Mouse (Mus musculus) lung, embryonic 16.5 days (tissue): ENCODE data around the gene Stum. TPM values are rescaled to one million over a fixed set of nuclear protein-coding genes. Genes with fewer than 3 reads are reported as not detected.

Experiments
- ATAC-seq: fragments of 200-750 bp; cut with Nextera tagmentation; 2 replicates; pipeline ENCODE4 v1.8.0; 2017; ENCODE audit warnings: low read depth, mild to moderate bottlenecking, moderate library complexity
- H3K27ac ChIP-seq: fragments of 300-500 bp; sonication (generic); 2 replicates; pipeline ENCODE4 v1.5.1; 2014; ENCODE audit warnings: mild to moderate bottlenecking, control low read depth, low read length
- H3K27me3 ChIP-seq: fragments of 300-500 bp; sonication (generic); 2 replicates; pipeline ENCODE4 v1.6.1; 2014; ENCODE audit warnings: low read depth, low read length, mixed read lengths; ENCODE audit not compliant: control insufficient read depth, insufficient read depth
- H3K36me3 ChIP-seq: fragments of 300-500 bp; sonication (generic); 2 replicates; pipeline ENCODE4 v1.6.1; 2014; ENCODE audit warnings: low read length; ENCODE audit not compliant: control insufficient read depth, insufficient read depth
- H3K4me1 ChIP-seq: fragments of 300-500 bp; sonication (generic); replicated peaks from 2 replicates; pipeline ENCODE4 v1.6.1; 2014; ENCODE audit warnings: low read length, mixed read lengths; ENCODE audit not compliant: control insufficient read depth, insufficient read depth
- H3K4me2 ChIP-seq: fragments of 300-500 bp; sonication (generic); 2 replicates; pipeline ENCODE4 v1.6.1; 2014; ENCODE audit warnings: low read depth, low read length, control low read depth
- H3K4me3 ChIP-seq: fragments of 300-500 bp; sonication (generic); 2 replicates; pipeline ENCODE4 v1.5.1; 2014; ENCODE audit warnings: mild to moderate bottlenecking, low read length, control low read depth
- H3K9ac ChIP-seq: fragments of 300-500 bp; sonication (generic); 2 replicates; pipeline ENCODE4 v1.6.1; 2014; ENCODE audit warnings: low read length, control low read depth
- H3K9me3 ChIP-seq: fragments of 300-500 bp; sonication (generic); 2 replicates; pipeline ENCODE4 v1.6.1; 2016; ENCODE audit warnings: low read length; ENCODE audit not compliant: control insufficient read depth
- WGBS: fragments of 180-500 bp; shearing (Covaris S2); extraction: QIAGEN DNeasy Blood & Tissue Kit; methylation state at CpG from one replicate; pipeline ENCODE4 v1.1.7; 2014; 5-methylcytosine and 5-hydroxymethylcytosine counted together
- polyA plus RNA-seq: library from polyadenylated mRNA; unstranded; fragments of >200 nt; fragmentation: Nextera tagmentation; extraction: Ambion mirVana; gene quantifications from 2 replicates; pipeline ENCODE4 v1.2.1, GENCODE M21; 2015

Stum gene
- polyA plus RNA-seq, 1 experiment from 2014 or later: 0.08 TPM

DNA sequence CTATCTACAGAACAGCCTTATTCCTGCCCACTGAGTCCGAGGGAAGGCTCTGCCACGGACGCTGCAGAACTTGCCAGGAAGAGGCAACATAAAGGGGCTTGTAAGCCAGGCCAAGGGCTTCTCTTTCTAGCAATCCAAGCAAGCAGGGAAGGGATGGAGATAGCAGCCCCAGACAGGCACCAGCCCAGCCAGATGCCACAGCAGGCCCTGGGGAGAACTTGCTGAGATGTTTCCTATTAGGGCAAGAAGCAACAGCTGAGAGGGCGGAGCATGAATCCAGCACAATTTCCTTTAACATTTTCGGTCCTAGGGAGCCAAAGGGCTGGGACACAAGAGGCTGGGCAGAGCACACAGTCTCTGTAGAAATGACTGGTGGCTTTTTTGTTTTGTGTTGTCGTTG, 25.0 kb downstream of the Stum start:
- ATAC-seq: 0 out of 2 replicates have a peak, but pooled peaks have one; percentile 28
- 57% methylated on average over 6 of the region's 6 CpGs for WGBS
- Histone ChIP-seq H3K27me3 (no peaks in the 10 kb centered on the region), H3K4me1 (0 out of 2 replicates have a peak, but pooled peaks cover 3% of the 10 kb centered on the region), H3K4me2 (no peak overlapping the region), H3K27ac (no peak overlapping the region), H3K9ac (no peak overlapping the region), H3K4me3 (no peak overlapping the region), H3K9me3 (no peaks in the 10 kb centered on the region), H3K36me3 (no peaks in the 10 kb centered on the region)

GRCm38 (mm10) chr1:180449641-180450040, 33.7 kb downstream of the Stum start:
- no peak overlapping the region for H3K4me2 ChIP-seq
- no peak for ATAC-seq
- no peak overlapping the region for H3K27ac ChIP-seq
- no peaks in the 10 kb centered on the region for H3K4me1 ChIP-seq
- WGBS: 59% methylated on average over 2 of the region's 2 CpGs
- H3K36me3 ChIP-seq: no peaks in the 10 kb centered on the region
- no peak overlapping the region for H3K9ac ChIP-seq
- no peaks in the 10 kb centered on the region for H3K27me3 ChIP-seq
- H3K9me3 ChIP-seq: no peaks in the 10 kb centered on the region
- H3K4me3 ChIP-seq: no peak overlapping the region

DNA sequence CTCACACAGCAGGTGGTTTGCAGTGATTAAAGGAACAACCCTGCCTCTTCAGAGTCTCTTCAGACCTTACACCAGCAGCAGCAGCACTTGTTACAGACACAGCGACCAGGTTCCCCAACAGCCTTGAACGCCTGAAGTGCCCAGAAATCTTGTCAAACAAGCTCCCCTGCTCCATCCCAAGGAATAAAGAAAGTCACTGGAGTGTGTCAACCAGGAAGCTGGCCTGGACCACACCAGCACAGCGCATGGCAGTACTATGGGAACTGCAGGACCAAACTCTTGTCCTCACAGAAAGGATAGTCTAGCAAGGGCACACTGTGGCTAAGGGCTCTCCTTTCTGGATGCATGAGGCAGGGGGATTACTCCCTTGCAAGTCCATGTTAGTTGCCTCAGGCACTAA, 38.9 kb downstream of the Stum start:
- H3K27me3 ChIP-seq: no peaks in the 10 kb centered on the region
- no peak for ATAC-seq
- no peak overlapping the region for H3K4me3 ChIP-seq
- H3K9me3 ChIP-seq: no peaks in the 10 kb centered on the region
- no peak overlapping the region for H3K27ac ChIP-seq
- 44% methylated on average over 3 of the region's 3 CpGs for WGBS
- H3K36me3 ChIP-seq: no peaks in the 10 kb centered on the region
- no peaks in the 10 kb centered on the region; the same call in 1 of the 2 replicates for H3K4me1 ChIP-seq
- no peak overlapping the region for H3K4me2 ChIP-seq
- no peak overlapping the region for H3K9ac ChIP-seq

GRCm38 (mm10) chr1:180439496-180439895, 43.8 kb downstream of the Stum start:
- Histone ChIP-seq H3K4me3 (no peak overlapping the region), H3K27ac (no peak overlapping the region), H3K9ac (no peak overlapping the region), H3K4me2 (no peak overlapping the region), H3K4me1 (peaks cover 2% of the 10 kb centered on the region; the same call in 1 of the 2 replicates), H3K27me3 (no peaks in the 10 kb centered on the region), H3K9me3 (no peaks in the 10 kb centered on the region), H3K36me3 (no peaks in the 10 kb centered on the region)
- 53% methylated on average over 4 of the region's 4 CpGs for WGBS
- no peak for ATAC-seq

DNA sequence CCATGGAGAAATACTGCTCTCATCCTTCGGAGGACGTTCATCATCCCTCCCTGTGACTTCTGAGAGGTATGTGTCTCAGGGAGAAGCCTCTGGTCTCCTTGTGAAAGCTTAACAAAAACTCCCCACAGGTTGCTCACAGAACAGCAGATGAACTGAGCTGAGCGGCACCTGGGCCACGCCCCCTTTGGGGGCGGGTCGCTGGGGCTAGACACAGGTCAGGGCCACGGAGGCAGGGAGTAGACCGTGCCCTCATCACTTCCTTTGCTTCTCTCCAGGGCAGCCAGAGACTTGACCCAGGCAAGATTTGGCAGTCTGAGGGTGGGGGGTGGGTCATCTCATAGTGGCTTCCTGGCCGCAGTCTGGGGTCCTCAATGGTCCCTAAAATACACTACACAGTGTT, 48.4 kb downstream of the Stum start:
- H3K27ac ChIP-seq: no peak overlapping the region
- H3K36me3 ChIP-seq: no peaks in the 10 kb centered on the region
- H3K9ac ChIP-seq: no peak overlapping the region
- no peaks in the 10 kb centered on the region for H3K9me3 ChIP-seq
- ATAC-seq: no peak
- WGBS: 10% methylated on average over 9 of the region's 9 CpGs
- H3K27me3 ChIP-seq: no peaks in the 10 kb centered on the region
- H3K4me1 ChIP-seq: peaks cover 8% of the 10 kb centered on the region; the same call in 1 of the 2 replicates
- H3K4me2 ChIP-seq: no peak overlapping the region
- H3K4me3 ChIP-seq: no peak overlapping the region

DNA sequence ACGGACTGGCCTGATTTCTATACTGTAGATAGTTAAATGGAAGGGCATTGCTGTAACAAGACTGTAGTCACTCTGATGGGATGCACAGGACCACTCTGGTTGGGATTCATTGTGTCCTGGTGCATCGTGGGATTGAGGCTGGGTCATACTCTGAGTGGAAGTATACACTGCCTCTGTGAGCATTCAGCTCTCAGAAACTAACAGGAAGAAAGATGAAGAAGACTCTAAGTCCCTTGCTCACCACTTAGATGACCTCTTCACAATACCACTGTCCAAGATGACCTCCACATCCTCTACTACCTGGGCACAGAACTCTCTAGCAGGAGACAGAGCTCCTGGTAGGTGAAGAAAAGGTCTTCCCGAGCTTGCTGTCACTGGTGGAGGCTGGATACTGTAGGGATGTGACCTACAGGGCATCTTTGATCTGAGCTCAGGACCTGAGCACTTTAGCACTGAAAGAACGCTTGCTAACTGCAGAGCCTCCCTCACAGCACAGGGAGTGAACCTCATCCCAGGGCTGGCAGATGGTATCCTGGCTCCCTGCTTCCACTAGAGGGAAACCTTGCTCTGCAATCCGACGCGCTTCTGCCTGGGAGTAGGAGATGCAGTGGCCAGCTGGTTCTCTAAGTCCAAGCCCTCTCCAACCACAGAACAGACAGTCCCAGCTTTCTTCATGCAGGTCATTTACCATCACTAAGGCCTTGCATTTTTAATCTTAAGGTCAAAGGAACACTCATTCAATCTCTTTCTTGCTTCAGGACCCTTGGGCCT, 49.3 kb downstream of the Stum start:
- peak; percentile 83 for ATAC-seq
- no peaks in the 10 kb centered on the region for H3K27me3 ChIP-seq
- H3K9ac ChIP-seq: no peak overlapping the region
- no peak overlapping the region for H3K4me2 ChIP-seq
- H3K27ac ChIP-seq: no peak overlapping the region
- H3K36me3 ChIP-seq: no peaks in the 10 kb centered on the region
- 16% methylated on average over 7 of the region's 7 CpGs for WGBS
- H3K9me3 ChIP-seq: no peaks in the 10 kb centered on the region
- H3K4me1 ChIP-seq: peaks cover 8% of the 10 kb centered on the region; the same call in 1 of the 2 replicates
- no peak overlapping the region for H3K4me3 ChIP-seq

- 3% methylated on average over 16 of the region's 16 CpGs for WGBS
- H3K9ac ChIP-seq: peak overlapping the region; percentile 54
Observed at GRCm38 (mm10) chr1:180433098-180433538, 50.2 kb downstream of the Stum start.

GRCm38 (mm10) chr1:180431833-180432232, 51.5 kb downstream of the Stum start:
- no peak overlapping the region for H3K4me3 ChIP-seq
- no peaks in the 10 kb centered on the region for H3K9me3 ChIP-seq
- no peak overlapping the region for H3K4me2 ChIP-seq
- H3K27me3 ChIP-seq: no peaks in the 10 kb centered on the region
- H3K27ac ChIP-seq: no peak overlapping the region
- no peak for ATAC-seq
- WGBS: 62% methylated on average over 12 of the region's 12 CpGs
- H3K36me3 ChIP-seq: no peaks in the 10 kb centered on the region
- H3K4me1 ChIP-seq: peaks cover 13% of the 10 kb centered on the region
- no peak overlapping the region for H3K9ac ChIP-seq

More at GRCm38 (mm10) chr1:180433098-180433538, 50.2 kb downstream of the Stum start:
- peak; percentile 1; the same call in 1 of the 2 replicates for ATAC-seq
- Histone ChIP-seq H3K4me2 (peak overlapping the region; percentile 53), H3K4me1 (peaks cover 9% of the 10 kb centered on the region; the same call in 1 of the 2 replicates), H3K27ac (no peak overlapping the region), H3K9me3 (no peaks in the 10 kb centered on the region), H3K27me3 (no peaks in the 10 kb centered on the region), H3K4me3 (peak overlapping the region; percentile 22; the same call in 1 of the 2 replicates), H3K36me3 (no peaks in the 10 kb centered on the region)

DNA sequence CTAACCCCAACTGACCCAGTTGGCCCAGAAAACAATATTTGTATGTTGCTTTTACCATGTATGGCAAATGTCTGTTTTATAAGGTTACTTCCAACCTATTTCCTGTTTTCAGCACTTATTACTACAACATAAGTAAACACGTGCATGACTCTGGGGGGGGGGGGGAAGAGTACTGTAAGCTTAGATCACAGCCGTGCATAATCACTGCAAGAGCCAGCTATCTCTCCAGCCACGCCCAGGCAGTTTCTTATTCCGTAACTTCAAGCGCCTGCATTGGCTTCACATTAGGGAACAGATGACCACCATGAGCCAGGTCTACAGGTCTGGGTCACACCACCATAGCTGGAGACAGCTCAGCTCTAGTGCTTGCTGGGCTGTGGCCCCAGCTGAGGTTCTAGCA, 53.5 kb downstream of the Stum start:
- ATAC-seq: no peak
- Histone ChIP-seq H3K27ac (no peak overlapping the region), H3K4me3 (no peak overlapping the region), H3K9ac (no peak overlapping the region), H3K9me3 (no peaks in the 10 kb centered on the region), H3K4me1 (peaks cover 13% of the 10 kb centered on the region), H3K36me3 (no peaks in the 10 kb centered on the region), H3K4me2 (no peak overlapping the region), H3K27me3 (no peaks in the 10 kb centered on the region)
- WGBS: 62% methylated on average over 5 of the region's 5 CpGs
